Mouse (Mus musculus) small intestine, adult 2 months (tissue): ENCODE results near the gene Nectin1.

Experiments
- CTCF ChIP-seq: fragments of 200-500 bp; IDR thresholded peaks from 2 replicates; pipeline ENCODE4 v1.5.1; 2012; ENCODE audit warnings: low read depth, mild to moderate bottlenecking, control low read depth, inconsistent platforms, low read length, moderate library complexity, mixed read lengths; ENCODE audit not compliant: insufficient replicate concordance, insufficient read length; ENCODE audit errors: extremely low read depth
- POLR2A ChIP-seq: fragments of 200-500 bp; IDR thresholded peaks from 2 replicates; pipeline ENCODE4 v1.6.1; 2012; ENCODE audit warnings: low read depth, mild to moderate bottlenecking, control low read depth, inconsistent platforms, low read length, moderate library complexity

DNA sequence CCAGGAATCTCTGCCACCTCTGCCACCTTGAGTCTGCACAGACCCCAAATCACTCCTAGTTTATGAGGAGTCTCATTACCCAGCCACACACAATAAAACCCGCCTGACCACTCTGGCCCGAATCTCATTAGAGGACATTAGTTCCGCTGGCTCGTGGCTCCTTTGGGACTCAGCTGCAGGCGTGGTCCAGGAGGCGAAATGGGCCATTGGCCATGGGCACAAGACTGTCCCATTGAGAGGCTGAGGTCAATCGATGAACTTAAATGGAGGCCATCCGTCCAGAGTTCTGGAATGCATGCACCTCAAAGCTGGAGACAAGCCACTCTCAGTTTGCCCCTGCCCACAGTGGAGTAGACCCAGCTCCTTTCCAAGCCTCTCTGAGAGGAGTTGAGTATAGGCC is 7.3 kb downstream of the Nectin1 start:
- TF ChIP-seq CTCF (no peak), POLR2A (no peak)
